Mouse (Mus musculus) heart, adult 2 months (tissue): Measurements from ENCODE around the gene Pparg.

Experiments
- CTCF ChIP-seq: fragments of 200-600 bp; IDR thresholded peaks from 2 replicates; pipeline ENCODE4 v1.8.1; 2022; ENCODE audit warnings: antibody characterized with exemption, mild to moderate bottlenecking, moderate library complexity
- POLR2A ChIP-seq: fragments of 200-500 bp; IDR thresholded peaks from 2 replicates; pipeline ENCODE4 v1.6.1; 2011; ENCODE audit warnings: mild to moderate bottlenecking, low read depth, low read length, control low read depth; ENCODE audit not compliant: insufficient read depth

GRCm38 (mm10) chr6:115312780-115313179 is 48.0 kb upstream of the Pparg start:
- TF ChIP-seq POLR2A, result no peak
- TF ChIP-seq CTCF, result no peak
